Mouse (Mus musculus) CH12.LX (cell line): ENCODE results near the gene Tsc1. TPM values are rescaled to one million over a fixed set of nuclear protein-coding genes. Genes with fewer than 3 reads are reported as not detected.

Source experiments
- DNase-seq: peaks from one replicate; pipeline ENCODE4 v3.0.0-alpha.2; 2013; ENCODE audit errors: extremely low read depth
- H3K27ac ChIP-seq: 2 replicates; pipeline ENCODE4 v1.5.1; 2012; ENCODE audit warnings: low read depth, mild to moderate bottlenecking, control low read depth, moderate library complexity; ENCODE audit not compliant: insufficient read depth
- H3K27me3 ChIP-seq: replicated peaks from 2 replicates; pipeline ENCODE3; 2012; ENCODE audit warnings: inconsistent platforms
- H3K36me3 ChIP-seq, 2 experiments: replicated peaks in 1 of 2; 2 replicates each; pipeline versions ENCODE3 to v1.6.1; 2012; ENCODE audit warnings: inconsistent platforms in 1 of 2, low read length in 1 of 2, mild to moderate bottlenecking in 1 of 2, mixed read lengths in 1 of 2, moderate library complexity in 1 of 2; ENCODE audit not compliant: control insufficient read depth in 1 of 2, insufficient read depth in 1 of 2
- H3K4me1 ChIP-seq, 2 experiments: 2 replicates each; pipeline ENCODE4 v1.6.1; 2012; ENCODE audit warnings: inconsistent platforms in 1 of 2, moderate library complexity in 1 of 2; ENCODE audit not compliant: insufficient read depth in 2 of 2, control insufficient read depth in 1 of 2
- H3K4me2 ChIP-seq: 2 replicates; pipeline ENCODE4 v1.6.1; 2012; ENCODE audit warnings: low read depth, mild to moderate bottlenecking, control low read depth; ENCODE audit not compliant: poor library complexity, insufficient read depth, severe bottlenecking
- H3K4me3 ChIP-seq, 3 experiments: fragments of 150-350 bp in 1 of 3; sonication (generic) in 1 of 3; replicated peaks in 1 of 3; 2 replicates each; pipeline versions ENCODE3 to v1.5.1; 2011 to 2012; ENCODE audit warnings: low read depth in 2 of 3, low read length in 2 of 3, mild to moderate bottlenecking in 2 of 3, moderate library complexity in 2 of 3, control low read depth in 1 of 3, improper control_type of control experiment in 1 of 3, inconsistent platforms in 1 of 3, mixed read lengths in 1 of 3; ENCODE audit not compliant: poor library complexity in 1 of 3
- H3K79me2 ChIP-seq: replicated peaks from 2 replicates; pipeline ENCODE4 v1.6.1; 2012; ENCODE audit warnings: mild to moderate bottlenecking, moderate library complexity; ENCODE audit not compliant: control insufficient read depth, poor library complexity, insufficient read depth, severe bottlenecking; ENCODE audit errors: extremely low read depth
- H3K9ac ChIP-seq: 2 replicates; pipeline ENCODE4 v1.6.1; 2012; ENCODE audit warnings: low read depth, mild to moderate bottlenecking, control low read depth, moderate library complexity; ENCODE audit not compliant: insufficient read depth
- H3K9me3 ChIP-seq: replicated peaks from 2 replicates; pipeline ENCODE3; 2012; ENCODE audit warnings: low read length, inconsistent platforms, mixed read lengths
- BHLHE40 ChIP-seq: IDR thresholded peaks from 2 replicates; pipeline ENCODE4 v1.6.1; 2011; ENCODE audit warnings: mild to moderate bottlenecking, low read depth, low read length, improper control_type of control experiment
- CHD2 ChIP-seq: IDR thresholded peaks from 2 replicates; pipeline ENCODE4 v1.6.1; 2011; ENCODE audit warnings: low read length, improper control_type of control experiment
- CTCF ChIP-seq, 2 experiments: IDR thresholded peaks in 1 of 2; conservative IDR thresholded peaks in 1 of 2; 2 replicates each; pipeline ENCODE4 v1.5.1; 2011 to 2012; ENCODE audit warnings: low read depth in 2 of 2, low read length in 2 of 2, improper control_type of control experiment in 1 of 2, inconsistent platforms in 1 of 2, mild to moderate bottlenecking in 1 of 2, moderate library complexity in 1 of 2
- ELF1 ChIP-seq: IDR thresholded peaks from 2 replicates; pipeline ENCODE4 v1.6.1; 2014; ENCODE audit warnings: low read depth, mild to moderate bottlenecking, inconsistent platforms, low read length, improper control_type of control experiment
- JUND ChIP-seq: conservative IDR thresholded peaks from 2 replicates; pipeline ENCODE4 v1.6.1; 2011; ENCODE audit warnings: low read depth, low read length, improper control_type of control experiment
- KAT2A ChIP-seq: IDR thresholded peaks from 2 replicates; pipeline ENCODE4 v1.6.1; 2012; ENCODE audit warnings: low read length, improper control_type of control experiment, inconsistent platforms; ENCODE audit not compliant: insufficient replicate concordance
- MAFK ChIP-seq: IDR thresholded peaks from 2 replicates; pipeline ENCODE4 v1.6.1; 2011; ENCODE audit warnings: low read length, improper control_type of control experiment; ENCODE audit not compliant: insufficient replicate concordance
- MAZ ChIP-seq: IDR thresholded peaks from 2 replicates; pipeline ENCODE4 v1.6.1; 2012; ENCODE audit warnings: low read depth, mild to moderate bottlenecking, inconsistent platforms, low read length, improper control_type of control experiment, moderate library complexity
- MXI1 ChIP-seq: IDR thresholded peaks from 2 replicates; pipeline ENCODE4 v1.6.1; 2011; ENCODE audit warnings: mild to moderate bottlenecking, low read depth, low read length, improper control_type of control experiment
- PAX5 ChIP-seq: IDR thresholded peaks from 2 replicates; pipeline ENCODE4 v1.6.1; 2012; ENCODE audit warnings: low read length, inconsistent platforms, mixed read lengths
- POLR2AphosphoS2 ChIP-seq: IDR thresholded peaks from 2 replicates; pipeline ENCODE4 v1.6.1; 2011; ENCODE audit warnings: low read depth, low read length, improper control_type of control experiment
- SMC3 ChIP-seq: IDR thresholded peaks from 2 replicates; pipeline ENCODE4 v1.6.1; 2011; ENCODE audit warnings: low read depth, low read length, improper control_type of control experiment
- UBTF ChIP-seq: IDR thresholded peaks from 2 replicates; pipeline ENCODE4 v1.6.1; 2012; ENCODE audit warnings: low read depth, mild to moderate bottlenecking, inconsistent platforms, low read length, improper control_type of control experiment, moderate library complexity
- ZC3H11A ChIP-seq: IDR thresholded peaks from 2 replicates; pipeline ENCODE4 v1.6.1; 2012; ENCODE audit warnings: low read depth, mild to moderate bottlenecking, inconsistent platforms, low read length, improper control_type of control experiment
- ZMIZ1 ChIP-seq: IDR thresholded peaks from 2 replicates; pipeline ENCODE4 v1.6.1; 2012; ENCODE audit warnings: low read depth, mild to moderate bottlenecking, inconsistent platforms, low read length, improper control_type of control experiment
- dilution Hi-C: fragments of 300-500 bp; cut with MboI; formaldehyde crosslinking; loops from 2 replicates; pipeline ENCODE4 v1.14.3; 2020; ENCODE audit warnings: low sequenced_read_pairs; ENCODE audit not compliant: extremely low pct_unique_long_range_greater_than_20kb, extremely low pct_ligation_motif_present
- in situ Hi-C: fragments of 300-500 bp; cut with MboI; formaldehyde crosslinking; loops from 3 replicates; pipeline ENCODE4 v1.14.3; 2019; ENCODE audit warnings: low sequenced_read_pairs, low pct_ligation_motif_present, low pct_unique_long_range_greater_than_20kb, mixed read lengths
- polyA plus RNA-seq: library from polyadenylated mRNA; unstranded; fragments of >175 nt; gene quantifications from 2 replicates; pipeline ENCODE4 v1.2.1, GENCODE M21; 2012; ENCODE audit warnings: low read depth; ENCODE audit not compliant: insufficient read length
- total RNA-seq, 2 experiments: library from RNA; depleted of rRNA; stranded (reverse); fragments of 300-350 nt in 1 of 2; fragments of >200 nt in 1 of 2; gene quantifications; 2 replicates each; pipeline ENCODE4 v1.2.3; 2012 to 2014

The Tsc1 gene
- total and polyA plus RNA-seq, 3 experiments, result 8.1 to 13.4 (median 9.5) TPM

DNA sequence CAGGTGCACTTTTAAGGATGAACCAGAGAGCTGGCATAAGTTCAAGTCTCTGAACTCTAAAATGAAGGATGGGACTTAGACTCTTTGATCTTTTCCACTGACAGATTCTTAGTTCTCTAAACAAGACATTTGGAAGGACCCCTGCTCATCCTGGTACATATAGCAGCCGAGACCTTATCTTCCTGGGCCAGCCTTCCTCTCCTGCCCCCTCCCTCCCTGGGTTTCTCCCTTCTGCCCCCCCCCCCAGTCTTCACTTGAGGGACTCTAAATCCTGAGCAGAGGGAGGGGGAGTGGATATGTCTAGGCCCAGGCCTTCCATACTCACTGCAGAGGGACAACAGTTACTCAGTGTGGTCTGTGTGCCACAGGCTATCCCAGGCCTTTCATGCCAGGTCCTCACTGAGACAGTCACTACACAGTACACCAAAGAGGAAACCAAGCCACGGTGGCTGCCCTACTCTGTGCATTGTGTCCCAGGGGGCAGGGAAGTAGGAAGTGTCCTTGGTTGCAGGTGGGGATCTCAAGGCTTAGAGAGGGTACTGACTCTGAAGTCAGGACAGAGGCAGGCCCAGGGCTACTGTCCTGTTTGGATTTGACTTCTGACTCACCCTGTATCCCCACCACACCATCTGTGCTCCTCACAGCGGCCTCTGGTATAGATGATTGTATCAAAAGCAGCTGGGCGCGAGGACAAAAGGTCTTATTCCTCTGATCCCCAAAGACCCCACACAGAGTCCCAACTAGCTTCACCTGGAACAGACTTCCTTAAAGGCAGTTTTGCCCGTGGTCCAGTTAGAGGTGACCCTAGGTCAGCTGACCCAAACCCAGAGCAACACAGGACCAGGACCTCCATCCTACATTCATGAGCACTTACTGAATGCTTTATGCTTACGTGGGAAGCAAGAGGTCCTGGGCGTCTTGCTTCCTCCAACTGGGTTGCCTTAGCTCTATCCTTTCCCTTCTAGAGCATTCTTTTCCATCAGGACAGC lies 23.2 kb upstream of the Tsc1 start:
- no peak for DNase-seq
- Histone ChIP-seq H3K9ac (no peak overlapping the region), H3K27me3 (peaks cover 48% of the 10 kb centered on the region), H3K4me3 (no peak overlapping the region), H3K4me2 (no peak overlapping the region), H3K79me2 (no peaks in the 10 kb centered on the region), H3K9me3 (no peaks in the 10 kb centered on the region), H3K27ac (no peak overlapping the region), H3K36me3 (no peaks in the 10 kb centered on the region), H3K4me1 (peaks cover 8 to 28% of the 10 kb centered on the region in 2 experiments; a peak in 2 of 4 replicates)
- in situ Hi-C loops, result no loop called here
- TF ChIP-seq BHLHE40 (no peak), MAZ (no peak), CTCF (conservative IDR thresholded peaks at IDR 0.05 in 1 of 2, IDR thresholded peaks at IDR 0.05 in 1 of 2; ENCODE audit: low read depth in 2 of 2, low read length in 2 of 2) (no peak), ZC3H11A (no peak), PAX5 (no peak), ELF1 (no peak), CHD2 (no peak), MAFK (no peak), KAT2A (no peak)
- dilution Hi-C loops, result no loop called here

DNA sequence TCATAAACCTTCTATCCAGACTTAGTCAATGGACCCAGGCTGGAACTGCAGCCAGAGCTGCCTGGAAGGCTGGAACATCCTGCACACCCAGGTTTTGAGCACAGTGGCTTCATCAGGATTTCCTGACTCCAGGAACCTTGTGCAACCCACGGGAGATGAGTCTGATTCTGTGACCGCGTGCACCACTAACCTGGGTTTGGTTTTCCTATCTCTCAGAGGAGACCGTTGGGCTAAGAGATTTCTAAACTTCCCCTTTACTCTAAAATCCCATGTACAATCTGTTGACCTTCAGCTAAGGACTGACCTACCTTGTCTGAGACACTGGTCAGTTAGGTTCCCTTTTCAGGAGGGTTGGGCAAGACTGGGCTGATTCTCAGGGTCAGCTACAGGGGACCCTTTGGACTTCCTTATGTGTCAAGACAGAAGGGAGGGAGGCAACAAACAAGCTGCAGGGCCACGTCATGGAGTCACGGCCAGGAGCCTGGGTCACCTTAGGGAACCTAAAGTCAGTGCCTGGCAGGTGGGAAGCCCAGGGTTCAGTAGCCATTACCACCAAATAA lies 22.2 kb upstream of the Tsc1 start:
- DNase-seq, result no peak
- TF ChIP-seq UBTF (no peak), JUND (no peak), ZMIZ1 (no peak), KAT2A (no peak), MXI1 (no peak), POLR2AphosphoS2 (no peak), SMC3 (no peak)
- TF ChIP-seq, all 38 proteins: peak for 0

More for the DNA sequence above, 22.2 kb upstream of the Tsc1 start:
- Histone ChIP-seq H3K9me3 (no peaks in the 10 kb centered on the region), H3K27ac (no peak overlapping the region), H3K4me1 (peaks cover 8 to 37% of the 10 kb centered on the region in 2 experiments; a peak in 2 of 4 replicates), H3K79me2 (no peaks in the 10 kb centered on the region), H3K27me3 (peaks cover 44% of the 10 kb centered on the region), H3K4me2 (no peak overlapping the region), H3K36me3 (no peaks in the 10 kb centered on the region), H3K9ac (no peak overlapping the region), H3K4me3 (no peak overlapping the region)
- dilution Hi-C loops, result no loop called here
- in situ Hi-C loops, result no loop called here
